14 mouse cellular contexts compared by ENCODE assay signal in the genomic region with DNA sequence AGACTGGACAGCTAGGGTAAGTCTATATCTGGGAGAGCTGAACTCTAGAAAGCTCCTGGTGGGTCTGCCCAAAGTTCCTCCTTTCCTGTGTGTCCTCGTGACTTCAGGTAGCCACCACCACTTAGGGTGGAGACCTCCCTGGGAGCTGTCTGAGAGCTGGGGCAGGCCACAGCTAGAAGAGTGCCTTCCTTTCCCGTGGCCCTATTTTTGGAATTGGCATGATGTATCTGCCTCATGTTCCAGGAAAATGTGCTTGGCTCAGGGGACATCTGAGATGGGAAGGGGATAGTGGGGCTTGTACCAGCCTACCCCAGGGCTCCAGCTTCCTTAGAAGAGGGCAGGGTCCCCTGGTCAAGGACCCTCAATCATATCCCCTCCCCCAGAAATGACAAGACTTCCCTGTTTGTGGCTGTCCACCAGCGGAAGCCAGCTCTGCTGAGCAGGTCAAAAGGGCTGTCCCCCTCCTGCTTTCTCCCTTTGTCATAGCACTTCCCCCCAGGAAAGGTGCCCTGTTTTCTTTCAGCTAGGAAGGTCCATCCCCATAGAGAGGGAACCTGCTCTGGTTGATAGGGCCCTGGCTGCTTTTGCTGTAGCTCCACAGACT. TPM values are rescaled to one million over a fixed set of nuclear protein-coding genes. Genes with fewer than 3 reads are reported as not detected.
DNase-seq lines count a peak whose midpoint lies in the region; ATAC-seq and TF ChIP-seq lines count a peak whose summit lies in the region.
"Had no signal": no experiment of that assay in that cellular context is flagged by ENCODE, and none has a peak within 500 bp of the region (broad histone marks: within the 10 kb centered on the region; RNA-seq: fewer than 3 reads in every experiment).

No protein-coding gene starts in this region.

- H3K4me3 ChIP-seq in lung, embryonic 14.5 days (ENCODE audit: low read depth, low read length): no peak overlapping the region
- H3K4me3 ChIP-seq in lung, adult 2 months (replicated peaks; ENCODE audit: extremely low read depth, low read depth, low read length): no peak overlapping the region
- H3K4me3 ChIP-seq in heart, embryonic 12.5 days: no peak overlapping the region
- no peak overlapping the region for H3K4me3 ChIP-seq in liver, embryonic 15.5 days (replicated peaks)
- H3K4me3 ChIP-seq: embryonic facial prominence, embryonic 15.5 days; forebrain, embryonic 15.5 days; intestine, embryonic 15.5 days had no signal

- H3K27ac ChIP-seq in lung, embryonic 14.5 days (ENCODE audit: low read depth): 0 out of 2 replicates have a peak overlapping the region, but pooled peaks have one; percentile 30
- H3K27ac ChIP-seq in heart, embryonic 12.5 days (ENCODE audit: poor library complexity, severe bottlenecking): peak overlapping the region; percentile 49
- peak overlapping the region; percentile 14; the same call in 1 of the 2 replicates for H3K27ac ChIP-seq in liver, embryonic 15.5 days (replicated peaks)
- H3K27ac ChIP-seq: embryonic facial prominence, embryonic 15.5 days; forebrain, embryonic 15.5 days; intestine, embryonic 15.5 days had no signal

- no peak overlapping the region for H3K9ac ChIP-seq in lung, embryonic 14.5 days
- no peak overlapping the region for H3K9ac ChIP-seq in heart, embryonic 12.5 days
- no peak overlapping the region for H3K9ac ChIP-seq in liver, embryonic 15.5 days
- H3K9ac ChIP-seq: embryonic facial prominence, embryonic 15.5 days; forebrain, embryonic 15.5 days; intestine, embryonic 15.5 days had no signal

- no peak for TF ChIP-seq CTCF in lung, embryonic 14.5 days (IDR thresholded peaks at IDR 0.05; ENCODE audit: low read depth)
- TF ChIP-seq CTCF in lung, adult 2 months (IDR thresholded peaks at IDR 0.05; ENCODE audit: insufficient read depth, low read length): no peak

- H3K36me3 ChIP-seq in lung, embryonic 14.5 days (ENCODE audit: insufficient read depth): no peaks in the 10 kb centered on the region; the same call in 1 of the 2 replicates
- peaks cover 4% of the 10 kb centered on the region; the same call in 1 of the 2 replicates for H3K36me3 ChIP-seq in heart, embryonic 12.5 days
- H3K36me3 ChIP-seq in liver, embryonic 15.5 days (replicated peaks): peaks cover 3% of the 10 kb centered on the region; the same call in 1 of the 2 replicates
- H3K36me3 ChIP-seq: embryonic facial prominence, embryonic 15.5 days; forebrain, embryonic 15.5 days; intestine, embryonic 15.5 days had no signal

- WGBS in lung, embryonic 14.5 days: 51% methylated on average over 3 of the region's 3 CpGs
- 16% methylated on average over 3 of the region's 3 CpGs for WGBS in lung, adult 2 months
- WGBS in heart, embryonic 12.5 days: 38% methylated on average over 3 of the region's 3 CpGs
- WGBS in liver, embryonic 15.5 days (ENCODE audit: insufficient replicate concordance): 29% methylated on average over 3 of the region's 3 CpGs

- H3K4me1 ChIP-seq in lung, embryonic 14.5 days (ENCODE audit: insufficient read depth): peaks cover 3% of the 10 kb centered on the region; the same call in 1 of the 2 replicates
- H3K4me1 ChIP-seq in lung, adult 2 months (ENCODE audit: control insufficient read depth, insufficient read depth, low read length): peaks cover 35% of the 10 kb centered on the region
- peaks cover 60% of the 10 kb centered on the region for H3K4me1 ChIP-seq in heart, embryonic 12.5 days (replicated peaks)
- peaks cover 88% of the 10 kb centered on the region for H3K4me1 ChIP-seq in liver, embryonic 15.5 days (replicated peaks)

- no peaks in the 10 kb centered on the region for H3K27me3 ChIP-seq in lung, embryonic 14.5 days (ENCODE audit: insufficient read depth, low read length)
- H3K27me3 ChIP-seq in heart, embryonic 12.5 days (replicated peaks): no peaks in the 10 kb centered on the region
- H3K27me3 ChIP-seq in liver, embryonic 15.5 days: no peaks in the 10 kb centered on the region
- H3K27me3 ChIP-seq: embryonic facial prominence, embryonic 15.5 days; forebrain, embryonic 15.5 days; intestine, embryonic 15.5 days had no signal

- H3K4me2 ChIP-seq in lung, embryonic 14.5 days: no peak overlapping the region
- H3K4me2 ChIP-seq in heart, embryonic 12.5 days: peak overlapping the region; percentile 10; the same call in 1 of the 2 replicates
- H3K4me2 ChIP-seq in liver, embryonic 15.5 days: no peak overlapping the region
- H3K4me2 ChIP-seq: embryonic facial prominence, embryonic 15.5 days; forebrain, embryonic 15.5 days; intestine, embryonic 15.5 days had no signal

- DNase-seq in frontal cortex, postnatal 14 days (ENCODE audit: low spot score in 2 of 2): no peak
- no peak for DNase-seq in lung, embryonic 14.5 days
- DNase-seq in lung, adult 2 months: no peak
- DNase-seq in spleen, postnatal 36 days (ENCODE audit: low spot score in 2 of 2): no peak
- DNase-seq in embryo, embryonic 11 days: no peak

- H3K9me3 ChIP-seq in lung, embryonic 14.5 days (ENCODE audit: low read depth, low read length): no peaks in the 10 kb centered on the region
- no peaks in the 10 kb centered on the region for H3K9me3 ChIP-seq in heart, embryonic 12.5 days (replicated peaks)
- no peaks in the 10 kb centered on the region for H3K9me3 ChIP-seq in liver, embryonic 15.5 days (replicated peaks)
- H3K9me3 ChIP-seq: embryonic facial prominence, embryonic 15.5 days; forebrain, embryonic 15.5 days; G1E; intestine, embryonic 15.5 days had no signal

- ATAC-seq in frontal cortex, adult (ENCODE audit: low TSS enrichment): peak; percentile 60; the same call in 1 of the 2 replicates
- ATAC-seq in lung, embryonic 14.5 days (ENCODE audit: insufficient read depth): no peak
- 0 out of 2 replicates have a peak, but pooled peaks have one; percentile 17 for ATAC-seq in heart, embryonic 12.5 days (ENCODE audit: insufficient number of reproducible peaks, low FRiP score)
- no peak for ATAC-seq in liver, embryonic 15.5 days (ENCODE audit: insufficient read depth)
- ATAC-seq: forebrain, embryonic 15.5 days; intestine, embryonic 15.5 days; lung, postnatal 0 days; midbrain, embryonic 16.5 days had no signal

- no peak for TF ChIP-seq POLR2A in lung, adult 2 months (IDR thresholded peaks at IDR 0.05; ENCODE audit: borderline replicate concordance, extremely low read depth, low read depth, low read length)

RNA-seq across cellular contexts. Expression of gene Ell, which starts 12.4 kb away (rescaled TPM):
- 18.5 and 20.0 TPM in 2 replicates for polyA plus RNA-seq in lung, embryonic 14.5 days (2014; fragmentation: Nextera tagmentation; extraction: Ambion mirVana)
- polyA plus RNA-seq in lung, adult 2 months (2012; rRNA removed): 29.6 and 32.9 TPM in 2 replicates
- polyA plus RNA-seq in heart, embryonic 12.5 days (2016; fragmentation: Nextera tagmentation; extraction: Ambion mirVana): 13.5 and 14.7 TPM in 2 replicates
- 11.8 and 14.2 TPM in 2 replicates for polyA plus RNA-seq in liver, embryonic 15.5 days (2015; fragmentation: Nextera tagmentation; extraction: Ambion mirVana)

RNA-seq across cellular contexts. Expression of gene Kxd1, which starts 23.9 kb away (rescaled TPM):
- polyA plus RNA-seq in lung, embryonic 14.5 days (2014; fragmentation: Nextera tagmentation; extraction: Ambion mirVana): 56.3 and 59.0 TPM in 2 replicates
- polyA plus RNA-seq in lung, adult 2 months (2012; rRNA removed): 48.7 and 54.6 TPM in 2 replicates
- polyA plus RNA-seq in heart, embryonic 12.5 days (2016; fragmentation: Nextera tagmentation; extraction: Ambion mirVana): 64.2 and 65.7 TPM in 2 replicates
- polyA plus RNA-seq in liver, embryonic 15.5 days (2015; fragmentation: Nextera tagmentation; extraction: Ambion mirVana): 28.9 and 30.2 TPM in 2 replicates

RNA-seq across cellular contexts. Expression of gene Fkbp8, which starts 24.1 kb away (rescaled TPM):
- 239 and 245 TPM in 2 replicates for polyA plus RNA-seq in lung, embryonic 14.5 days (2014; fragmentation: Nextera tagmentation; extraction: Ambion mirVana)
- 361 and 369 TPM in 2 replicates for polyA plus RNA-seq in lung, adult 2 months (2012; rRNA removed)
- 227 and 231 TPM in 2 replicates for polyA plus RNA-seq in heart, embryonic 12.5 days (2016; fragmentation: Nextera tagmentation; extraction: Ambion mirVana)
- polyA plus RNA-seq in liver, embryonic 15.5 days (2015; fragmentation: Nextera tagmentation; extraction: Ambion mirVana): 163 and 186 TPM in 2 replicates

RNA-seq across cellular contexts. Expression of gene Uba52, which starts 41.1 kb away (rescaled TPM):
- polyA plus RNA-seq in lung, embryonic 14.5 days (2014; fragmentation: Nextera tagmentation; extraction: Ambion mirVana): 964 and 1,036 TPM in 2 replicates
- 370 and 371 TPM in 2 replicates for polyA plus RNA-seq in lung, adult 2 months (2012; rRNA removed)
- 779 and 792 TPM in 2 replicates for polyA plus RNA-seq in heart, embryonic 12.5 days (2016; fragmentation: Nextera tagmentation; extraction: Ambion mirVana)
- polyA plus RNA-seq in liver, embryonic 15.5 days (2015; fragmentation: Nextera tagmentation; extraction: Ambion mirVana): 466 and 562 TPM in 2 replicates

RNA-seq across cellular contexts. Expression of gene Isyna1, which starts 42.5 kb away (rescaled TPM):
- polyA plus RNA-seq in lung, embryonic 14.5 days (2014; fragmentation: Nextera tagmentation; extraction: Ambion mirVana): 91.6 and 107 TPM in 2 replicates
- polyA plus RNA-seq in lung, adult 2 months (2012; rRNA removed): 102 and 112 TPM in 2 replicates
- polyA plus RNA-seq in heart, embryonic 12.5 days (2016; fragmentation: Nextera tagmentation; extraction: Ambion mirVana): 138 and 142 TPM in 2 replicates
- polyA plus RNA-seq in liver, embryonic 15.5 days (2015; fragmentation: Nextera tagmentation; extraction: Ambion mirVana): 43.2 and 44.7 TPM in 2 replicates

Comparison
In these comparisons a context has a peak if more than half of its experiments do, and no peak if none do; other contexts are left out.
1. ATAC-seq: peak in frontal cortex, adult (single experiment) and heart, embryonic 12.5 days (single experiment); none in lung, embryonic 14.5 days (single experiment) and liver, embryonic 15.5 days (single experiment).
2. Peak in every context shown above with its lines, with median percentiles within 50 percentile points of each other: H3K27ac ChIP-seq.